Mouse (Mus musculus) cortical plate, adult 2 months (tissue): ENCODE data around the gene Abhd12. TPM values are rescaled to one million over a fixed set of nuclear protein-coding genes. Genes with fewer than 3 reads are reported as not detected.

Experiments used
- H3K27ac ChIP-seq: fragments of 200-500 bp; 2 replicates; pipeline ENCODE4 v1.5.1; 2012; ENCODE audit warnings: low read length, control low read depth, inconsistent platforms; ENCODE audit not compliant: insufficient read depth
- H3K4me1 ChIP-seq: fragments of 200-500 bp; 2 replicates; pipeline ENCODE4 v1.6.1; 2011; ENCODE audit warnings: low read length; ENCODE audit not compliant: control insufficient read depth, insufficient read depth
- H3K4me3 ChIP-seq: fragments of 200-500 bp; 2 replicates; pipeline ENCODE4 v1.5.1; 2011; ENCODE audit warnings: mild to moderate bottlenecking, low read length, control low read depth; ENCODE audit not compliant: insufficient read depth
- CTCF ChIP-seq: fragments of 200-500 bp; IDR thresholded peaks from 2 replicates; pipeline ENCODE4 v1.5.1; 2011; ENCODE audit warnings: mild to moderate bottlenecking, control low read depth, low read length; ENCODE audit not compliant: insufficient read depth; ENCODE audit errors: extremely low read depth
- POLR2A ChIP-seq: fragments of 200-500 bp; IDR thresholded peaks from 2 replicates; pipeline ENCODE4 v1.6.1; 2011; ENCODE audit warnings: mild to moderate bottlenecking, low read length, control low read depth; ENCODE audit not compliant: insufficient read depth; ENCODE audit errors: extremely low read depth
- polyA plus RNA-seq: library from polyadenylated mRNA; depleted of rRNA; stranded (reverse); fragments of >200 nt; gene quantifications from 2 replicates; pipeline ENCODE4 v1.2.3, GENCODE M21; 2012

Abhd12 gene
- polyA plus RNA-seq, 1 experiment: 361 TPM

DNA sequence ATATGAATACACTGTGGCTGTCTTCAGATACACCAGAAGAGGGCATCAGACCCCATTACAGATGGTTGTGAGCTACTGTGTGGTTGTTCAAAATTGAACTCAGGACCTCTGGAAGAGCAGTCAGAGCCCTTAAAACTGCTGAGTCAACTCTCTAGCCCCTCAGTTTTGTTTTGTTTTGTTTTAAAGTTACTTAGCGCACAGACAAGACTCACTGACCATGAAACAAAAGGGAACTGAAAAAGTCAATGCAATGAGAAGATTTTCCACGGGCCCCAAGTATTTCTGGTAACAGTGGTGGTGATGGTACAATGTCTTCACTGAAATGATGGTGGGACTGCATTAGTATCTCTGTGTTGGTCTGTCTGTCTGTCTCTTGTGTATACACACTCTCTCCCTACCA is 43.4 kb downstream of the Abhd12 start:
- Histone ChIP-seq H3K4me3 (no peak overlapping the region), H3K27ac (no peak overlapping the region), H3K4me1 (peaks cover 3% of the 10 kb centered on the region; the same call in 1 of the 2 replicates)
- TF ChIP-seq CTCF: no peak
- TF ChIP-seq POLR2A: no peak

DNA sequence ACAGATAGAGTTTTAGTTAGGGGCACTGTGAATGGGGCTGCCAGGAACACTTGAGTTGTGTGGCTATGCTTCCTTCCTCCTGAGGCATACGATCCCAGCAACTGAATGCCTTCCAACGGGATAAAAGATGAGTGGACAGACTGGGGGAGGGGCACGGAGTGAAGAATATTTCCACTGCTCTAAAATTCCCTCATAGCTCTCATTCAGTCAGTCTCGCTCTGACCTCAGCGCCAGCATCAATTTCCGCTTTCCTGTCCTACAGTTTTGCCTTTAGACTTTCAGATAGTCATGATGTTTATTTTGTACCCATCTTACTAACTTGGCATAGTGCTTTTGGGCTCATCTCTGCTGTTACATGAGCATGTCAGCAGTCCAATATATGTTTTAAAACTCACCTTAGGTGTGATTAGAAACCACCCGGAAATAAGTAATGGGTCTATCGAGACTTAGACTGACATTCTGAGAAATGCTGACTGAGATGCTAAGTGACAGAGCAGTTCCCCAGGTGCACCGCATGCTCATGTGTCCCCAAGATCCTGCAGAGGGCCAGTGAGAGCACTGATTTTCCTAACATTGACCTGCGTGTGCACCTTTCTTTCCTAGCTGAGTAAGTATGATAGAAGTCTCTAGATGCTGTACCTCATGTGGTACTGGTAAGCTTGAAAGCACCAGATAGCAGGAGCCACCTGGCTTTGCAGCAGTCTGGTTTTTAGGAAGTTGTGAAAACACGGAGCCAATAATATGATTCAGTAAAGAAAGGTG is 44.7 kb downstream of the Abhd12 start:
- no peak overlapping the region for H3K4me3 ChIP-seq
- no peak for TF ChIP-seq POLR2A
- no peak for TF ChIP-seq CTCF
- no peak overlapping the region for H3K27ac ChIP-seq

DNA sequence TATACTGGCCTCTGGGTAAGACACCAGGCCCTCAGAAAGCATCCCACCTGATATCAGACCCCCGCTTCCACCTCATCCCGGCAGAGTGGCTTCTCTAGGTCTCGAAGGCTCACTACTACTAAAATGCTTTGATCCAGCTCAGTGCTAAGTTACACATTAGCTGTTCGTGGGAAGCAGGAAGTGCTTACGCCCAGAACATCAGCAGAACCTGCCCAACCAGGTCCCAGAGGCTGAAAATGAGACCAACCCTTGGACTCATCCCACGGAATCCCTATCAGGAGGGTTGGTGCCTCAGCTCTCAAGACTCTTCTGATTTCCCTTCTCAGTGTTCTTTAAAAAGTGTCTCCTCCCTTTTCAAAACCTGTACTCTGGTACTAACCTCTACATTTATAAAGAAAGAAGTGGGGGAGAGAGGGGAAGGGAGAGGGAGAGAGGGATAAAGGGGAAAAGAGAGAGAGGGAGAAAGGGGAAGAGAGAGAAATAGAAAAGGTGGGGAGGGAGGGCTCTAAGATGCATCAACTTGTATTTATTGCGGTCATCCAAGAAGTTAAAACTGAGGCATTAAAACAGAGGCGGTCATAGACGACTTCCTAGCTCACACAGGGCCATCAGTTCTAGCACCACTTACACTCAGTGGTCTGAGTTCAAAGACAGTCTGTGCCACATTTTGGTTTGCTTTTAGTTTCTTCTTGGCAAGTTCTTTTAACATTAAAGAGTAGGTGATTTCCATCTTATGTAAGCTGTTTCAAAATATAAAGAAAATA is 45.6 kb downstream of the Abhd12 start:
- Histone ChIP-seq H3K4me1 (peaks cover 3% of the 10 kb centered on the region; the same call in 1 of the 2 replicates), H3K27ac (no peak overlapping the region), H3K4me3 (no peak overlapping the region)
- TF ChIP-seq POLR2A: no peak
- TF ChIP-seq CTCF: no peak

More for the DNA sequence above, 44.7 kb downstream of the Abhd12 start:
- H3K4me1 ChIP-seq: peaks cover 3% of the 10 kb centered on the region; the same call in 1 of the 2 replicates

DNA sequence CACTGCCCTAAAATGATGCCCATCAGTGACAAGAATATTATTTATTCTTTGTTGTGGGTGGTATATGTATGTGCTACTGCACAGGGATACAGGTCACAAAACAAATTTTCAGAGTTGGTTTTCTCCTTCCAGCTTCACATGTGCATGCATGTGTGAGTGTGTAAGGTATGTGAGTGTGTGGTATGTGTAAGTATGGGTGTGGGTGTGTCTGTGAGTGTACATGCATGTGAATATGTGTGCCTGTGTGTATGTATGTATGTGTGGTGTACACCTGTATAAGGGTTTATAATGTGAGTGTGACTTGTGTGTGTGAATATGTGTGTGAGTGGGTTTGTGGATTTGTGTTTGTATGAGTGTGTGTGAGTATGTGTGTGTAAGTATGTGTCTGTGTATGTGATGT is 49.4 kb downstream of the Abhd12 start:
- Histone ChIP-seq H3K27ac (no peak overlapping the region), H3K4me3 (no peak overlapping the region), H3K4me1 (0 out of 2 replicates have a peak, but pooled peaks cover 2% of the 10 kb centered on the region)
- no peak for TF ChIP-seq POLR2A
- no peak for TF ChIP-seq CTCF

DNA sequence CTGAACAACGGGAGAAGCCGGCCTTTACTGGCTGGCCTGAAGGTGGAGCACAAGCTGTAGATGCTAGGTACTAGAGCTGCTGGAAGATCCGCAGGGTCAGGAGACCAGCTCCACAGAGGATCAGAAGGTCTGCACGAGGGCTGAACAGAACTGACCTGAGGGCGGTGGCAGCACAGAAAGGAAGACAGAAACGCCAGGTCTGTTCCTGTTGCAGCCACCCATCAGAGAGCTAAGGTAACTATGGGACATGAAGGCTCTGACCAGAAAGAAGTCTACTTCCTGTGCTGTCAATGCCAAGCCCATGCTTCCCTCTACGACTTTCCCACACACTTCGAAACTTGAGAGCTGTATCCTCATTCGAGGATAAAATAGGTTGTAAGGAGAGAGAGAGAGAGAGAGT is 53.3 kb downstream of the Abhd12 start:
- TF ChIP-seq CTCF (no peak), POLR2A (no peak)
- Histone ChIP-seq H3K27ac (no peak overlapping the region), H3K4me1 (no peaks in the 10 kb centered on the region; the same call in 1 of the 2 replicates), H3K4me3 (no peak overlapping the region)

DNA sequence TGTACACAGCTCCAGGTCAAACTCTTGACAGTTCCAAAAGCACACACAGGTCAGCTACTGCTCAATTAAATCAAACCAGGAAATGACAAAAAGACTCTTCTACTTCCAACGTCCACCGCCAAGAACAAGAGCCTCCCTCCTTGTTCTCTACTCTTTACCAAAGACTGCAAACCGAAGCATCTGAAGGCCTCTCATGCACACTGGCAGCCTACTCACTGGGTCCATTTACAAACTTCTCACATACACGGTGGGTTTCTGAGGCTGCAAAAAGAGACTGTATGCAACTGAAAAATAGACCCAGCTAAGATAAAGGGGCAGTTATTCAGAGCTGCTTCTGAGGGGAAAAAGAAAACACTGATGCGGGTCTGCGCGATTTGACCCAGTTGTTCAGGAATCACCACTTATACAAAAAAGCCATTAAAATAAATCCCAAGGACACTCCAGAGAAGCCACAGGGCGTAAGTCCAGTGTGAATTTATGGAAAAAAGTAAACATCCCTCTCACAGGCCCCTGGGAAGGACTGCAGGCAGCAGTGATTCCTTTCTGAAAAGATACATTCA is 57.0 kb downstream of the Abhd12 start:
- H3K4me1 ChIP-seq: peaks cover 5% of the 10 kb centered on the region; the same call in 1 of the 2 replicates
- H3K4me3 ChIP-seq: no peak overlapping the region
- no peak overlapping the region for H3K27ac ChIP-seq
- TF ChIP-seq POLR2A (no peak), CTCF (no peak)

DNA sequence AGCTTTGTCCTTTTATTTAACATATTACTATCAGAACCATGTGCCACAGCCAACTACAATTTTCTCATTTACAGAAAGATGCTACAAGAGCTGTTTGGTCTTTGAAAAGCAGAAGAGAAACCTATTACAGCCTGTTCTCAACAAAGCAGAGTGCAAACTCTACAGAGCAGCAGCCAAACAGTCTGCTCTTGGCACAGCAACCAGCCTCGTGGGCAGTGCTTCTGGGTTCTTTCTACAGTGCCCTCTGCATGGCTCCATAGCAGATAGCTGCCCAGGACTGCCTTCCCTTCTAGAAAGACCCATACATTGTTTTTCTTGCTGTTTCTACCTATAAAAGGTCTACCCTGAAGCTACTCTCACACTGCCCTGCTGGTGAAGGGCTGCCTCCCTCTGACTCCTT is 59.7 kb downstream of the Abhd12 start:
- peak overlapping the region; percentile 40 for H3K27ac ChIP-seq
- TF ChIP-seq POLR2A: no peak

DNA sequence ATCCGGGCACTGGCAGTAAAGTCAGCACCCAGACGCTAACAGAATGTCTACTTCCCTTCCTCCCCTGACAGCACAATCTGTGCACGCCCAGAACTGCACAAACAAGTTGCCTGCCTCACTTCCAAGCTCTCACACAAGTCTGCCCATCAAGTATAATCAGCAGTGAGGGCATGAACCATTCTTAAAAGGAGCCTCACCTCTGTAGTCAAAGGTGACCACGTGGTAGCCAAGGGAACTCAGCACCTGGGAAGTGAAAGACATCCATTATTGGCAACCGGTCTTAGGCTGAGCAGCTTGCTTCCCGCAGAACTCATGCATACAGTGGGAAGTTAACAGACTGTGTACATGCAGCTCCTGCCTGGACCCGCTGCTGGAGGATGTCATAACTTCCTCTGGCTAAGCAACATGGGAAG is 62.5 kb downstream of the Abhd12 start:
- no peak for TF ChIP-seq CTCF
- no peak overlapping the region for H3K27ac ChIP-seq
- no peak overlapping the region for H3K4me3 ChIP-seq
- peaks cover 17% of the 10 kb centered on the region for H3K4me1 ChIP-seq

More for the DNA sequence above, 59.7 kb downstream of the Abhd12 start:
- Histone ChIP-seq H3K4me1 (peaks cover 16% of the 10 kb centered on the region), H3K4me3 (no peak overlapping the region)

DNA sequence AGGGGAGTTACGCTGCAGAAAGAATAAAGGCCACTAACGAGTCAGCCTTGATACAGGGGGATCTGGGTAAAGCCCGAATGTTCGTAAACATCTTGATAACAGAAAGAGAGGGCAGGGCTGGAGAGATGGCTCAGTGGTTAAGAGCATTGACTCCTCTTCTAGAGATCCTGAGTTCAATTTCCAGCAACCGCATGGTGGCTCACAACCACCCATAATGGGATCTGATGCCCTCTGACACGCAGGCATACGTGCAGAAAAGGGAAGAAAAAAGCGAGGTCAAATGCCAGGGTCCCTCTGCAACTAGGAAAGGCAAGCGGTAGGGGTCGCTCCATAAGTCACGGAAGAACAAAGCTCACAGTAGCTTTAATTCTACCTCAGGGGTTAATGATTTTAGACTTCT is 63.4 kb downstream of the Abhd12 start:
- TF ChIP-seq CTCF (no peak), POLR2A (no peak)
- Histone ChIP-seq H3K4me1 (peaks cover 17% of the 10 kb centered on the region), H3K4me3 (no peak overlapping the region), H3K27ac (no peak overlapping the region; the same call in 1 of the 2 replicates)
